Comparison of ENCODE assay signal across 8 mouse cellular contexts in the genomic region with DNA sequence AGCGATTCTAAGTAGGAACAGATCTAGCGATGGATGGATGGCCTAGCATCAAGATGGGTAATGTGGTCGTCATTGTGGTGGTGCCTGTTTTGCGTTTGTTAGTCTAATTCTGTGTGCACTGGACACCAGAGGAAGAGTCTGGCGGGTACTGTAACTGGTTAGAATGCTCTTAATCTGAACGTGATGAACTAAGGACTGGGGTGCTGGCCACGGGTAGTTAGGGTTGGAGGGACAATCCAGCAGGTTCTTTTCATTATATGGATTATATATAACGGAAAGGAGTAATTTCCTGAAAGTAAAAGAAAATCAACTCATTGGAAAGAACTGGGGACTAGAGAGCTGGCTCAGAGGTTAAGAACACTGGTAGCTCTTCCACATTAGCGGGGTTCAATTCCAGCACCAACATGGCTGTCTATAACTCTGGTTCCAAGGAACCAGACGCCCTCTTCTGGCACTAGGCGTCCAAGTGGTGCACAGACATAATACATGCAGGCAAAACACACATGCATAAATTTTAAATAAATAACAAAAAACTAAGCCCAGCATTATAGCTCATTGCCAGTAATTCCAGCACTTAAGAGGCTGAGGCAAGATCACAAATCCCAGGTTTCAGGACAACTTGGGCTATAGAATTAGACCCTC. TPM values are rescaled to one million over a fixed set of nuclear protein-coding genes. Genes with fewer than 3 reads are reported as not detected.
DNase-seq lines count a peak whose midpoint lies in the region; ATAC-seq and TF ChIP-seq lines count a peak whose summit lies in the region.
"Had no signal": no experiment of that assay in that cellular context is flagged by ENCODE, and none has a peak within 500 bp of the region (broad histone marks: within the 10 kb centered on the region; RNA-seq: fewer than 3 reads in every experiment).

No protein-coding gene starts in this region.

- peak overlapping the region; percentile 81 for H3K4me2 ChIP-seq in forebrain, embryonic 11.5 days (ENCODE audit: low read depth, low read length, severe bottlenecking)
- H3K4me2 ChIP-seq in kidney, embryonic 14.5 days (replicated peaks; ENCODE audit: low read depth, low read length), result peak overlapping the region; percentile 64

- no peaks in the 10 kb centered on the region for H3K9me3 ChIP-seq in megakaryocyte, embryonic 14.5 days
- H3K9me3 ChIP-seq in forebrain, embryonic 11.5 days (ENCODE audit: control insufficient read depth, low read length), result no peaks in the 10 kb centered on the region
- no peaks in the 10 kb centered on the region for H3K9me3 ChIP-seq in kidney, embryonic 14.5 days (ENCODE audit: control insufficient read depth, low read length)

- WGBS in forebrain, embryonic 11.5 days, result 14% methylated on average over 11 of the region's 11 CpGs
- 18% methylated on average over 11 of the region's 11 CpGs for WGBS in kidney, embryonic 14.5 days
- 38% methylated on average over 11 of the region's 11 CpGs for WGBS in macrophage (ENCODE audit: missing documents)
- WGBS in thymus, adult 2 months, result 44% methylated on average over 11 of the region's 11 CpGs

- no peaks in the 10 kb centered on the region for H3K27me3 ChIP-seq in megakaryocyte, embryonic 14.5 days (replicated peaks)
- no peaks in the 10 kb centered on the region for H3K27me3 ChIP-seq in forebrain, embryonic 11.5 days (ENCODE audit: control insufficient read depth, insufficient read depth, low read length)
- no peaks in the 10 kb centered on the region for H3K27me3 ChIP-seq in kidney, embryonic 14.5 days (ENCODE audit: control insufficient read depth, insufficient read depth, low read length)
- no peaks in the 10 kb centered on the region for H3K27me3 ChIP-seq in thymus, adult 2 months (ENCODE audit: control insufficient read depth, insufficient read depth, low read length)

- ATAC-seq in megakaryocyte, adult 5-6 weeks (ENCODE audit: poor library complexity, severe bottlenecking), result no peak
- peak; percentile 12; the same call in 1 of the 2 replicates for ATAC-seq in forebrain, embryonic 11.5 days (replicated peaks; ENCODE audit: low FRiP score)
- ATAC-seq in kidney, embryonic 14.5 days (ENCODE audit: low FRiP score, low TSS enrichment), result no peak

- DNase-seq in adrenal gland, postnatal 36 days, result peak; percentile 43 to 71
- peak; percentile 73 for DNase-seq in forebrain, embryonic 11.5 days (ENCODE audit: low spot score)
- DNase-seq in thymus, adult 2 months, result peak; percentile 32

- peak overlapping the region; percentile 99 for H3K4me3 ChIP-seq in megakaryocyte, embryonic 14.5 days (replicated peaks)
- H3K4me3 ChIP-seq in forebrain, embryonic 11.5 days (ENCODE audit: low read depth, low read length), result peak overlapping the region; percentile 95
- peak overlapping the region; percentile 87 for H3K4me3 ChIP-seq in kidney, embryonic 14.5 days (ENCODE audit: low read length)
- peak overlapping the region; percentile 77 for H3K4me3 ChIP-seq in macrophage (ENCODE audit: inconsistent target)
- H3K4me3 ChIP-seq in thymus, adult 2 months (ENCODE audit: control insufficient read depth, insufficient read depth, low read length), result peak overlapping the region; percentile 81

- TF ChIP-seq CTCF in thymus, adult 2 months (IDR thresholded peaks at IDR 0.05; ENCODE audit: borderline replicate concordance, control insufficient read depth, extremely low read depth, insufficient read depth, low read length, poor library complexity), result no peak

- H3K36me3 ChIP-seq in megakaryocyte, embryonic 14.5 days (replicated peaks; ENCODE audit: low read length), result no peaks in the 10 kb centered on the region
- no peaks in the 10 kb centered on the region for H3K36me3 ChIP-seq in forebrain, embryonic 11.5 days (ENCODE audit: control insufficient read depth, insufficient read depth, low read length)
- H3K36me3 ChIP-seq in kidney, embryonic 14.5 days (ENCODE audit: control insufficient read depth, insufficient read depth, low read length), result no peaks in the 10 kb centered on the region
- H3K36me3 ChIP-seq in macrophage (ENCODE audit: inconsistent target), result no peaks in the 10 kb centered on the region
- no peaks in the 10 kb centered on the region for H3K36me3 ChIP-seq in thymus, adult 2 months (ENCODE audit: control insufficient read depth, insufficient read depth, low read length)

- peaks cover 23% of the 10 kb centered on the region for H3K4me1 ChIP-seq in megakaryocyte, embryonic 14.5 days
- no peaks in the 10 kb centered on the region; the same call in 1 of the 2 replicates for H3K4me1 ChIP-seq in forebrain, embryonic 11.5 days (replicated peaks; ENCODE audit: control insufficient read depth, insufficient read depth, low read length)
- H3K4me1 ChIP-seq in kidney, embryonic 14.5 days (ENCODE audit: control insufficient read depth, insufficient read depth, low read length), result no peaks in the 10 kb centered on the region; the same call in 1 of the 2 replicates
- H3K4me1 ChIP-seq in thymus, adult 2 months (replicated peaks; ENCODE audit: control insufficient read depth, insufficient read depth, low read length), result peaks cover 9% of the 10 kb centered on the region

- peaks cover 35% of the 10 kb centered on the region for H3K79me2 ChIP-seq in macrophage (ENCODE audit: inconsistent target)

- peak overlapping the region; percentile 86 for H3K27ac ChIP-seq in forebrain, embryonic 11.5 days (ENCODE audit: low read depth, low read length)
- H3K27ac ChIP-seq in kidney, embryonic 14.5 days (ENCODE audit: low read depth, low read length), result peak overlapping the region; percentile 95
- H3K27ac ChIP-seq in macrophage, result peak overlapping the region; percentile 83
- H3K27ac ChIP-seq in thymus, adult 2 months (ENCODE audit: control insufficient read depth, insufficient read depth, low read length), result peak overlapping the region; percentile 60

- no peak for TF ChIP-seq POLR2A in thymus, adult 2 months (IDR thresholded peaks at IDR 0.05; ENCODE audit: control insufficient read depth, extremely low read depth, insufficient read depth, low read length, poor library complexity)

- H3K9ac ChIP-seq in forebrain, embryonic 11.5 days (ENCODE audit: low read length), result peak overlapping the region; percentile 92
- H3K9ac ChIP-seq in kidney, embryonic 14.5 days (ENCODE audit: low read depth, low read length), result peak overlapping the region; percentile 85

RNA-seq across cellular contexts. Expression of a gene that starts 0.9 kb away (rescaled TPM):
- 188 and 232 TPM in 2 replicates for polyA plus RNA-seq in megakaryocyte, embryonic 14.5 days (2012; ENCODE audit: insufficient read depth, low replicate concordance)
- total RNA-seq in megakaryocyte, adult 5-6 weeks (2015), result 54.8 and 69.0 TPM in 2 replicates
- total RNA-seq in megakaryocyte, adult 5-6 weeks (2017), result 107 and 121 TPM in 2 replicates
- 100 to 1,000 TPM; 105 to 129 TPM for total RNA-seq in adrenal gland, postnatal 36 days (2021)
- polyA plus RNA-seq in forebrain, embryonic 11.5 days (2014; fragmentation: Nextera tagmentation; extraction: Ambion mirVana), result 177 and 193 TPM in 2 replicates
- polyA plus RNA-seq in kidney, embryonic 14.5 days (2014; fragmentation: Nextera tagmentation; extraction: Ambion mirVana), result 130 and 145 TPM in 2 replicates
- total RNA-seq in macrophage (2018; cell fraction: chromatin; rRNA removed), result 10 to 100 TPM; 10.3 to 60.7 (median 35.5) TPM
- 10 to 100 TPM; 35.0 to 61.8 (median 49.1) TPM for total RNA-seq in macrophage (2018; cell fraction: cytosol; rRNA removed)
- total RNA-seq in macrophage (2018; cell fraction: nucleus; rRNA removed), result 10 to 100 TPM; 19.3 to 74.8 (median 34.5) TPM
- polyA plus RNA-seq in macrophage (2018), result 49.8 to 88.3 TPM (median 76.6 TPM) in 3 replicates
- polyA plus RNA-seq in thymus, adult 2 months (2012; rRNA removed), result 122 and 168 TPM in 2 replicates

RNA-seq across cellular contexts. Expression of a gene that starts 19.2 kb away (rescaled TPM):
- polyA plus RNA-seq in megakaryocyte, embryonic 14.5 days (2012; ENCODE audit: insufficient read depth, low replicate concordance), result 25.6 and 48.2 TPM in 2 replicates
- total RNA-seq in megakaryocyte, adult 5-6 weeks (2015), result 57.2 and 64.1 TPM in 2 replicates
- 112 and 114 TPM in 2 replicates for total RNA-seq in megakaryocyte, adult 5-6 weeks (2017)
- total RNA-seq in adrenal gland, postnatal 36 days (2021), result 10 to 100 TPM; 80.6 to 95.8 TPM
- polyA plus RNA-seq in forebrain, embryonic 11.5 days (2014; fragmentation: Nextera tagmentation; extraction: Ambion mirVana), result 145 and 155 TPM in 2 replicates
- polyA plus RNA-seq in kidney, embryonic 14.5 days (2014; fragmentation: Nextera tagmentation; extraction: Ambion mirVana), result 115 and 153 TPM in 2 replicates
- total RNA-seq in macrophage (2018; cell fraction: chromatin; rRNA removed), result 100 to 1,000 TPM in 24 of 26 experiments, 10 to 100 TPM in 2; 67.1 to 259 (median 191) TPM
- 10 to 100 TPM; 53.4 to 82.1 (median 68.0) TPM for total RNA-seq in macrophage (2018; cell fraction: cytosol; rRNA removed)
- total RNA-seq in macrophage (2018; cell fraction: nucleus; rRNA removed), result 100 to 1,000 TPM in 10 of 26 experiments, 10 to 100 TPM in 16; 61.8 to 127 (median 93.6) TPM
- 68.4 to 96.8 TPM (median 84.5 TPM) in 3 replicates for polyA plus RNA-seq in macrophage (2018)
- 261 and 301 TPM in 2 replicates for polyA plus RNA-seq in thymus, adult 2 months (2012; rRNA removed)

RNA-seq across cellular contexts. Expression of a gene that starts 19.3 kb away (rescaled TPM):
- polyA plus RNA-seq in megakaryocyte, embryonic 14.5 days (2012; ENCODE audit: insufficient read depth, low replicate concordance), result 34.2 and 67.1 TPM in 2 replicates
- 8.9 and 10.1 TPM in 2 replicates for total RNA-seq in megakaryocyte, adult 5-6 weeks (2015)
- total RNA-seq in megakaryocyte, adult 5-6 weeks (2017), result 7.2 and 8.1 TPM in 2 replicates
- 10 to 100 TPM; 28.1 to 34.1 TPM for total RNA-seq in adrenal gland, postnatal 36 days (2021)
- 10.0 TPM in 2 replicates for polyA plus RNA-seq in forebrain, embryonic 11.5 days (2014; fragmentation: Nextera tagmentation; extraction: Ambion mirVana)
- 6.7 and 9.0 TPM in 2 replicates for polyA plus RNA-seq in kidney, embryonic 14.5 days (2014; fragmentation: Nextera tagmentation; extraction: Ambion mirVana)
- 100 to 1,000 TPM in 14 of 26 experiments, 10 to 100 TPM in 12; 34.5 to 176 (median 108) TPM for total RNA-seq in macrophage (2018; cell fraction: chromatin; rRNA removed)
- total RNA-seq in macrophage (2018; cell fraction: cytosol; rRNA removed), result 10 to 100 TPM; 21.7 to 46.3 (median 33.1) TPM
- 100 to 1,000 TPM in 8 of 26 experiments, 10 to 100 TPM in 18; 54.2 to 160 (median 82.4) TPM for total RNA-seq in macrophage (2018; cell fraction: nucleus; rRNA removed)
- 20.3 to 33.4 TPM (median 25.0 TPM) in 3 replicates for polyA plus RNA-seq in macrophage (2018)
- polyA plus RNA-seq in thymus, adult 2 months (2012; rRNA removed), result 88.5 and 90.3 TPM in 2 replicates

RNA-seq across cellular contexts. Expression of a gene that starts 19.6 kb away (rescaled TPM):
- not detected in 2 replicates for polyA plus RNA-seq in megakaryocyte, embryonic 14.5 days (2012; ENCODE audit: insufficient read depth, low replicate concordance)
- not detected in 2 replicates for total RNA-seq in megakaryocyte, adult 5-6 weeks (2015)
- not detected in 2 replicates for total RNA-seq in megakaryocyte, adult 5-6 weeks (2017)
- total RNA-seq in adrenal gland, postnatal 36 days (2021), result not detected
- 0.92 TPM in 1 of 2 replicates, not detected in the other for polyA plus RNA-seq in forebrain, embryonic 11.5 days (2014; fragmentation: Nextera tagmentation; extraction: Ambion mirVana)
- polyA plus RNA-seq in kidney, embryonic 14.5 days (2014; fragmentation: Nextera tagmentation; extraction: Ambion mirVana), result 0.39 and 0.72 TPM in 2 replicates
- 1 to 10 TPM in 1 of 26 experiments, not detected in 25; 2.0 TPM for total RNA-seq in macrophage (2018; cell fraction: chromatin; rRNA removed)
- under 1 TPM in 3 of 26 experiments, not detected in 23; 0.39 to 0.42 (median 0.39) TPM for total RNA-seq in macrophage (2018; cell fraction: cytosol; rRNA removed)
- total RNA-seq in macrophage (2018; cell fraction: nucleus; rRNA removed), result 1 to 10 TPM in 2 of 26 experiments, not detected in 24; 1.3 to 1.8 TPM
- polyA plus RNA-seq in macrophage (2018), result not detected in 3 replicates
- polyA plus RNA-seq in thymus, adult 2 months (2012; rRNA removed), result 0.29 and 0.69 TPM in 2 replicates
- total RNA-seq: layer of hippocampus, postnatal 14 days had no signal

RNA-seq across cellular contexts. Expression of a gene that starts 28.2 kb away (rescaled TPM):
- polyA plus RNA-seq in megakaryocyte, embryonic 14.5 days (2012; ENCODE audit: insufficient read depth, low replicate concordance), result 92.1 and 146 TPM in 2 replicates
- total RNA-seq in megakaryocyte, adult 5-6 weeks (2015), result 21.9 and 25.2 TPM in 2 replicates
- total RNA-seq in megakaryocyte, adult 5-6 weeks (2017), result 21.3 and 31.5 TPM in 2 replicates
- total RNA-seq in adrenal gland, postnatal 36 days (2021), result 10 to 100 TPM; 43.2 to 60.5 TPM
- polyA plus RNA-seq in forebrain, embryonic 11.5 days (2014; fragmentation: Nextera tagmentation; extraction: Ambion mirVana), result 68.8 and 83.8 TPM in 2 replicates
- 60.1 and 67.3 TPM in 2 replicates for polyA plus RNA-seq in kidney, embryonic 14.5 days (2014; fragmentation: Nextera tagmentation; extraction: Ambion mirVana)
- total RNA-seq in macrophage (2018; cell fraction: chromatin; rRNA removed), result 10 to 100 TPM in 16 of 26 experiments, 1 to 10 TPM in 10; 1.5 to 35.5 (median 11.9) TPM
- total RNA-seq in macrophage (2018; cell fraction: cytosol; rRNA removed), result 10 to 100 TPM in 24 of 26 experiments, 1 to 10 TPM in 2; 6.8 to 19.7 (median 13.9) TPM
- total RNA-seq in macrophage (2018; cell fraction: nucleus; rRNA removed), result 10 to 100 TPM in 16 of 26 experiments, 1 to 10 TPM in 10; 5.3 to 27.3 (median 11.7) TPM
- 15.7 to 26.2 TPM (median 16.2 TPM) in 3 replicates for polyA plus RNA-seq in macrophage (2018)
- polyA plus RNA-seq in thymus, adult 2 months (2012; rRNA removed), result 74.5 and 88.0 TPM in 2 replicates
